Mouse (Mus musculus): ENCODE results near the gene Nt5dc1.

DNA sequence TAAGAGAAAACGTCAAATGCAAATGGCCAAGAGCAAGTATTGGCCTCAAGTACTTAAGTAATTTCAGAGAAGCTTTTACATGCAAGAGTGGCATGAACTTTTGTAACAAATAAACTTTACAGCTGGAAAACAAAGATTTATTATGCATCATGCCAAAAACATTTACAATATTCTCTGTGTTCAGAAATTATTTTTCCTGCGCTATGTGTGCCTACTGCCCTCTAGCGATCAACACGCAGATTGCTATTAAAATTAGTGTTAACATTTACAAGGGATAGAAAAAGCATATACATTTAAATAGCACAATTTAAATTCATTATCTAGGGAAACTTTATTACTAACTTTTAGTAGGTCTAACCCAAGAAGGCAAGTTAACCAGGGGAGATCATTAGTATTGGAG is 91.7 kb downstream of the Nt5dc1 start:
- TF ChIP-seq EP300 (IDR thresholded peaks at IDR 0.05; ENCODE audit: insufficient read depth, low read depth, low read length), result no peak
- peak; percentile 27 for TF ChIP-seq CTCF (IDR thresholded peaks at IDR 0.05; ENCODE audit: low read depth, low read length)
- TF ChIP-seq POLR2A (IDR thresholded peaks at IDR 0.05; ENCODE audit: insufficient read depth, low read length), result no peak
